8 mouse cellular contexts compared by ENCODE assay signal in the genomic region with DNA sequence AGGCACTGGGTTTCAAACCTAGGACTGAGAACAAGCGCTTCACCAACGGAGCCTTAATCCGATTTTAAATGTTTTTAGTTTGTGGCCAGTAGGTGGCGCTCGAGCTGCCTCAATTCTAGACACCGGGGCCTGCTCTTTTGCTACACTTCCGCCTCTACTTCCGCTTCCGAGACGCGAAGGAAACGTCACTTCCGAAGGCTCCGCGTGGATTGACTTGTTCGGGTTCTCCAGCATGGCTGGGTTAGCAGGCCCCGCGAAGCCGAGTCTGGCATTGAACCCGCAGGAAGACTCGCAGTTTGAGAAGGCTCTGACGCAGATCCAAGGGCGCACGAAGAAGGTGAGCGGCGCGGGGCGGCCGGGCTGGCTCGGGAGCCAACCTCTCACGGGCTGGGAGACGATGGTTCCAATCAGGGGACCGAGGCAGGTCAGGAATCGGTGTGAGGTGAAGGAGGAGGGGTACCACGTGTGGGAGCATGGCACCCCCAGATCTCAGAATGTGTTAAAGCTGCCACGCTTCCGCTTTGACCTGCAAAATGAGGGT. TPM values are rescaled to one million over a fixed set of nuclear protein-coding genes. Genes with fewer than 3 reads are reported as not detected.
DNase-seq lines count a peak whose midpoint lies in the region; ATAC-seq and TF ChIP-seq lines count a peak whose summit lies in the region.

A gene (plus strand): TSS at position 179 of the 541 bp plus-strand sequence.

- no peaks in the 10 kb centered on the region for H3K27me3 ChIP-seq in heart, embryonic 10.5 days (ENCODE audit: insufficient read depth, poor library complexity, severe bottlenecking)
- peaks cover 9% of the 10 kb centered on the region; the same call in 1 of the 2 replicates for H3K27me3 ChIP-seq in kidney, embryonic 15.5 days

- H3K9ac ChIP-seq in kidney, embryonic 15.5 days: peak within 1 kb of the TSS; percentile 67

- H3K27ac ChIP-seq in bone marrow macrophage, adult 2 months (ENCODE audit: insufficient read depth, low read depth, low read length): peak within 1 kb of the TSS; percentile 32
- no peak within 1 kb of the TSS for H3K27ac ChIP-seq in embryonic fibroblast, embryonic 13.5 days (ENCODE audit: insufficient read depth, low read length)
- peak within 1 kb of the TSS; percentile 90 for H3K27ac ChIP-seq in heart, embryonic 10.5 days
- no peak within 1 kb of the TSS for H3K27ac ChIP-seq in kidney, embryonic 15.5 days

- peaks cover 22% of the 10 kb centered on the region for H3K36me3 ChIP-seq in heart, embryonic 10.5 days
- peaks cover 32% of the 10 kb centered on the region for H3K36me3 ChIP-seq in kidney, embryonic 15.5 days

- WGBS in heart, embryonic 10.5 days: under 1% methylated on average over 37 of the region's 37 CpGs
- under 1% methylated on average over 37 of the region's 37 CpGs for WGBS in kidney, embryonic 15.5 days

- peak; percentile 94 for ATAC-seq in kidney, embryonic 15.5 days (replicated peaks; ENCODE audit: low FRiP score)
- ATAC-seq in monocyte, adult 5-6 weeks (replicated peaks; ENCODE audit: insufficient number of reproducible peaks, low FRiP score, low TSS enrichment, poor library complexity, severe bottlenecking): peak; percentile 95

- peak; percentile 42 for TF ChIP-seq CTCF in bone marrow macrophage, adult 2 months (IDR thresholded peaks at IDR 0.05; ENCODE audit: low read depth, low read length)
- TF ChIP-seq CTCF in embryonic fibroblast, embryonic 13.5 days (IDR thresholded peaks at IDR 0.05; ENCODE audit: borderline replicate concordance, insufficient read depth, low read length): peak; percentile 20; the same call in 1 of the 2 replicates

- no peaks in the 10 kb centered on the region for H3K9me3 ChIP-seq in heart, embryonic 10.5 days
- no peaks in the 10 kb centered on the region for H3K9me3 ChIP-seq in kidney, embryonic 15.5 days (replicated peaks)

- peak within 1 kb of the TSS; percentile 80 for H3K4me3 ChIP-seq in bone marrow macrophage, adult 2 months (ENCODE audit: insufficient read depth, low read length)
- H3K4me3 ChIP-seq in embryonic fibroblast, embryonic 13.5 days (ENCODE audit: insufficient read depth, low read length): peak within 1 kb of the TSS; percentile 91
- peak within 1 kb of the TSS; percentile 93 for H3K4me3 ChIP-seq in heart, embryonic 10.5 days
- peak within 1 kb of the TSS; percentile 67 for H3K4me3 ChIP-seq in kidney, embryonic 15.5 days (replicated peaks)

- TF ChIP-seq POLR2A in bone marrow macrophage, adult 2 months (IDR thresholded peaks at IDR 0.05; ENCODE audit: borderline replicate concordance, low read depth, low read length): no peak
- TF ChIP-seq POLR2A in embryonic fibroblast, embryonic 13.5 days (IDR thresholded peaks at IDR 0.05; ENCODE audit: low read depth, low read length): peak; percentile 81

- peak within 1 kb of the TSS; percentile 77 for H3K4me2 ChIP-seq in kidney, embryonic 15.5 days

- peaks cover 22% of the 10 kb centered on the region for H3K4me1 ChIP-seq in bone marrow macrophage, adult 2 months (ENCODE audit: control insufficient read depth, insufficient read depth, low read length)
- peaks cover 3% of the 10 kb centered on the region for H3K4me1 ChIP-seq in embryonic fibroblast, embryonic 13.5 days (ENCODE audit: control insufficient read depth, insufficient read depth, low read length)
- peaks cover 9% of the 10 kb centered on the region; the same call in 1 of the 2 replicates for H3K4me1 ChIP-seq in heart, embryonic 10.5 days
- H3K4me1 ChIP-seq in kidney, embryonic 15.5 days: peaks cover 15% of the 10 kb centered on the region

- DNase-seq in A20 (ENCODE audit: low read depth, low spot score) (peak; percentile 97), liver (peak; percentile 92)
- DNase-seq in heart, embryonic 10.5 days (ENCODE audit: low spot score): peak; percentile 96
- DNase-seq in spleen, postnatal 4 days (ENCODE audit: low spot score in 2 of 2): peak; percentile 88 to 96

RNA-seq across cellular contexts. Expression of the gene that starts here (rescaled TPM):
- 24.5 and 25.6 TPM in 2 replicates for polyA plus RNA-seq in bone marrow macrophage, adult 2 months (2012; ENCODE audit: insufficient read depth, insufficient read length, missing spikeins)
- 56.5 and 57.0 TPM in 2 replicates for polyA plus RNA-seq in embryonic fibroblast, embryonic 13.5 days (2011; ENCODE audit: insufficient read length, low read depth, missing spikeins)
- polyA plus RNA-seq in heart, embryonic 10.5 days (2016; fragmentation: Nextera tagmentation; extraction: Ambion mirVana): 62.2 and 82.8 TPM in 2 replicates
- 81.4 and 88.9 TPM in 2 replicates for polyA plus RNA-seq in kidney, embryonic 15.5 days (2015; fragmentation: Nextera tagmentation; extraction: Ambion mirVana)
- 40.1 to 43.9 TPM (median 40.5 TPM) in 3 replicates for total RNA-seq in monocyte, adult 5-6 weeks (2017)

Comparison
In these comparisons a context has a peak if more than half of its experiments do, and no peak if none do; other contexts are left out.
1. H3K27ac ChIP-seq: peak in bone marrow macrophage, adult 2 months (single experiment) and heart, embryonic 10.5 days (single experiment); none in embryonic fibroblast, embryonic 13.5 days (single experiment) and kidney, embryonic 15.5 days (single experiment).
2. Peak in every context shown above with its lines, with median percentiles within 50 percentile points of each other: DNase-seq and H3K4me3 ChIP-seq.